Mouse (Mus musculus) E14TG2a.4 (cell line): ENCODE data around the gene Frrs1l.

Experiments
- CTCF ChIP-seq: conservative IDR thresholded peaks from 2 replicates; pipeline ENCODE4 v1.5.1; 2014; ENCODE audit warnings: low read length
- POU5F1 ChIP-seq: IDR thresholded peaks from 2 replicates; pipeline ENCODE4 v1.6.1; 2014; ENCODE audit warnings: low read length, borderline replicate concordance

DNA sequence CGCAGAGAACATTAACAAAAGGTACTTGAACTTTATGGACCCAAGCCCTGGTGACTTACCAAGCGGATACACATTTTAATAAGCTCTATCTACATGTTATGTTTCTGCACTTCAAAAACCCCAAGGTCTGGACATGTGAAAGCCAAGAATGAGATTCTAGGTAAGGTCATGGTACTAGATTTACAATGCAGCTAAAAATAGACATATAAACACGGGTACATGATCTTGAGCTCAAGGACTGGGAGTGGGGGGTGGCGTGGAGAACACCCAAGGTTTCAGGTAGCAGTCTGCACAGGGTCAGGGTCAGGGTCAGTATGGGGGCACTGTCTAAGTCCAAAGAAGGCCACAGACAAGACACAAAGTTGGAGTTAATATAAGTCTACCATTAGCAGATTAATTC, 59.9 kb downstream of the Frrs1l start:
- TF ChIP-seq POU5F1 (no peak), CTCF (no peak)
